Mouse (Mus musculus): ENCODE measurements around the gene Gm10058. TPM values are rescaled to one million over a fixed set of nuclear protein-coding genes. Genes with fewer than 3 reads are reported as not detected.
"Not testable (repeated sequence)": the region's sequence is repeated elsewhere in the genome, so short reads cannot be mapped to it uniquely, and the experiment has no call there.

The Gm10058 gene
- not detected in 2 replicates for polyA plus RNA-seq (2012; ENCODE audit: insufficient read depth, insufficient read length, missing spikeins)

GRCm38 (mm10) chrX:27946785-27947184 is at the start of gene Gm10058:
Gm10058 (minus strand) TSS chrX:27946885.
- not testable (repeated sequence) for H3K27ac ChIP-seq (replicated peaks; ENCODE audit: low read depth, low read length); H3K4me1 ChIP-seq (ENCODE audit: control insufficient read depth, insufficient read depth, insufficient read length, low read length); H3K4me3 ChIP-seq (ENCODE audit: insufficient read depth, low read depth, low read length)

Measured in brown adipose tissue, adult 24 weeks (tissue).